Mouse (Mus musculus): Measurements from ENCODE around the gene Palm2. TPM values are rescaled to one million over a fixed set of nuclear protein-coding genes. Genes with fewer than 3 reads are reported as not detected.

Gene Palm2
- total RNA-seq, 2 experiments from 2014 or later, result 65.7 to 74.2 TPM

GRCm38 (mm10) chr4:57510576-57510975, 76.5 kb downstream of the Palm2 start:
- intact Hi-C loops (cut with DNase I), result no loop called here
- DNase-seq (ENCODE audit: low spot score in 2 of 2), result no peak

- no peak for DNase-seq (ENCODE audit: low spot score in 2 of 2)
- intact Hi-C loops (cut with DNase I), result no loop called here
Measured at GRCm38 (mm10) chr4:57511734-57512133, 77.7 kb downstream of the Palm2 start.

GRCm38 (mm10) chr4:57513241-57513933, 79.3 kb downstream of the Palm2 start:
- no peak for DNase-seq (ENCODE audit: low spot score in 2 of 2)
- intact Hi-C loops (cut with DNase I), result no loop called here

GRCm38 (mm10) chr4:57514003-57514937, 80.2 kb downstream of the Palm2 start:
- intact Hi-C loops (cut with DNase I), result no loop called here
- no peak for DNase-seq (ENCODE audit: low spot score in 2 of 2)

GRCm38 (mm10) chr4:57515356-57515755, 81.3 kb downstream of the Palm2 start:
- intact Hi-C loops (cut with DNase I), result no loop called here
- no peak for DNase-seq (ENCODE audit: low spot score in 2 of 2)

- intact Hi-C loops (cut with DNase I), result no loop called here
- no peak for DNase-seq (ENCODE audit: low spot score in 2 of 2)
Measured at GRCm38 (mm10) chr4:57523456-57523855, 89.4 kb downstream of the Palm2 start.

- DNase-seq (ENCODE audit: low spot score in 2 of 2), result no peak
- intact Hi-C loops (cut with DNase I), result no loop called here
Measured at GRCm38 (mm10) chr4:57524461-57524860, 90.4 kb downstream of the Palm2 start.

GRCm38 (mm10) chr4:57525221-57526011, 91.4 kb downstream of the Palm2 start:
- no peak for DNase-seq (ENCODE audit: low spot score in 2 of 2)
- intact Hi-C loops (cut with DNase I), result no loop called here

- no peak for DNase-seq (ENCODE audit: low spot score in 2 of 2)
- intact Hi-C loops (cut with DNase I), result no loop called here
Measured at GRCm38 (mm10) chr4:57528296-57528695, 94.2 kb downstream of the Palm2 start.

- intact Hi-C loops (cut with DNase I), result no loop called here
- DNase-seq (ENCODE audit: low spot score in 2 of 2), result no peak
Measured at GRCm38 (mm10) chr4:57533686-57534085, 99.6 kb downstream of the Palm2 start.

- peak in 1 of 2 experiments; percentile 11 for DNase-seq (ENCODE audit: low spot score in 2 of 2)
- intact Hi-C loops (cut with DNase I), result no loop called here
Measured at GRCm38 (mm10) chr4:57534232-57534631, 100.2 kb downstream of the Palm2 start.

- DNase-seq (ENCODE audit: low spot score in 2 of 2), result no peak
- intact Hi-C loops (cut with DNase I), result no loop called here
Measured at GRCm38 (mm10) chr4:57535087-57535486, 101.0 kb downstream of the Palm2 start.

GRCm38 (mm10) chr4:57538029-57538688, 104.1 kb downstream of the Palm2 start:
- intact Hi-C loops (cut with DNase I), result no loop called here
- DNase-seq (ENCODE audit: low spot score in 2 of 2), result no peak

GRCm38 (mm10) chr4:57543692-57544256, 109.7 kb downstream of the Palm2 start:
- peak in 1 of 2 experiments; percentile 38 for DNase-seq (ENCODE audit: low spot score in 2 of 2)
- intact Hi-C loops (cut with DNase I), result no loop called here

- intact Hi-C loops (cut with DNase I), result no loop called here
Measured at GRCm38 (mm10) chr4:57547785-57548184, 113.7 kb downstream of the Palm2 start.

GRCm38 (mm10) chr4:57550216-57550615, 116.2 kb downstream of the Palm2 start:
- intact Hi-C loops (cut with DNase I), result no loop called here

More at GRCm38 (mm10) chr4:57547785-57548184, 113.7 kb downstream of the Palm2 start:
- no peak for DNase-seq (ENCODE audit: low spot score in 2 of 2)

GRCm38 (mm10) chr4:57557102-57557501, 123.1 kb downstream of the Palm2 start:
- DNase-seq (ENCODE audit: low spot score in 2 of 2), result peak in 1 of 2 experiments; percentile 78
- intact Hi-C loops (cut with DNase I), result no loop called here

More at GRCm38 (mm10) chr4:57550216-57550615, 116.2 kb downstream of the Palm2 start:
- DNase-seq (ENCODE audit: low spot score in 2 of 2), result no peak

GRCm38 (mm10) chr4:57559438-57559837, 125.4 kb downstream of the Palm2 start:
- intact Hi-C loops (cut with DNase I), result no loop called here

GRCm38 (mm10) chr4:57560010-57560409, 126.0 kb downstream of the Palm2 start:
- intact Hi-C loops (cut with DNase I), result no loop called here
- DNase-seq (ENCODE audit: low spot score in 2 of 2), result no peak

More at GRCm38 (mm10) chr4:57559438-57559837, 125.4 kb downstream of the Palm2 start:
- DNase-seq (ENCODE audit: low spot score in 2 of 2), result no peak
